In genomic region chr10:115530746-115531145, GRCm38 (mm10) we compare ENCODE assay signal across 35 mouse cellular contexts. TPM values are rescaled to one million over a fixed set of nuclear protein-coding genes. Genes with fewer than 3 reads are reported as not detected.
A peak's percentile ranks its signal among the peaks of the same experiment; 100 is the strongest.
DNase-seq lines count a peak whose midpoint lies in the region; ATAC-seq and TF ChIP-seq lines count a peak whose summit lies in the region.
"Had no signal": no experiment of that assay in that cellular context is flagged by ENCODE, and none has a peak within 500 bp of the region (broad histone marks: within the 10 kb centered on the region; RNA-seq: fewer than 3 reads in every experiment).

No protein-coding gene starts in this region.

- H3K9me3 ChIP-seq in heart, embryonic 13.5 days = peaks cover 4% of the 10 kb centered on the region; the same call in 1 of the 2 replicates
- H3K9me3 ChIP-seq in lung, postnatal 0 days (ENCODE audit: low read length) = no peaks in the 10 kb centered on the region
- H3K9me3 ChIP-seq in hindbrain, postnatal 0 days (ENCODE audit: low read length) = no peaks in the 10 kb centered on the region
- H3K9me3 ChIP-seq: limb, embryonic 10.5 days; limb, embryonic 15.5 days; midbrain, embryonic 15.5 days; neural tube, embryonic 15.5 days had no signal

- no peaks in the 10 kb centered on the region for H3K27me3 ChIP-seq in heart, embryonic 13.5 days (replicated peaks)
- no peaks in the 10 kb centered on the region for H3K27me3 ChIP-seq in lung, postnatal 0 days (replicated peaks; ENCODE audit: insufficient read depth, low read length)
- no peaks in the 10 kb centered on the region for H3K27me3 ChIP-seq in hindbrain, postnatal 0 days (ENCODE audit: insufficient read depth, low read length)
- H3K27me3 ChIP-seq: hindbrain, embryonic 13.5 days; limb, embryonic 15.5 days; midbrain, embryonic 15.5 days; neural tube, embryonic 15.5 days had no signal

- peaks cover 19% of the 10 kb centered on the region for H3K4me1 ChIP-seq in heart, embryonic 13.5 days
- no peaks in the 10 kb centered on the region for H3K4me1 ChIP-seq in lung, postnatal 0 days (ENCODE audit: insufficient read depth, low read depth, low read length)
- no peaks in the 10 kb centered on the region for H3K4me1 ChIP-seq in hindbrain, postnatal 0 days (ENCODE audit: insufficient read depth, low read length)
- H3K4me1 ChIP-seq: hindbrain, embryonic 13.5 days; limb, embryonic 10.5 days; midbrain, embryonic 15.5 days; neural tube, embryonic 15.5 days had no signal

- no peak for DNase-seq in heart, adult 9 months (ENCODE audit: low spot score in 2 of 2)
- DNase-seq in lung, postnatal 0 days (ENCODE audit: low spot score) = peak; percentile 15
- DNase-seq in lung, postnatal 10 days = no peak
- DNase-seq in hindbrain, postnatal 0 days (ENCODE audit: low spot score) = no peak
- no peak for DNase-seq in thymus, postnatal 36 days
- DNase-seq: adrenal gland, adult 8-10 months; cerebellum, adult 8-10 months; cerebellum, postnatal 25 days; gastrocnemius, postnatal 25 days; heart, adult 18-20 months; heart, postnatal 36 days; kidney, adult 9 months; kidney, postnatal 10 days; layer of hippocampus, adult 9-11 months; retina, postnatal 1 day; right cerebral cortex, postnatal 14 days; spleen, adult 18-20 months; thymus, adult 18-20 months; thymus, postnatal 25 days had no signal

- no peak for TF ChIP-seq CTCF in lung, postnatal 0 days (IDR thresholded peaks at IDR 0.05)
- TF ChIP-seq CTCF in hindbrain, postnatal 0 days (IDR thresholded peaks at IDR 0.05; ENCODE audit: low read depth) = no peak

- H3K36me3 ChIP-seq in heart, embryonic 13.5 days = no peaks in the 10 kb centered on the region
- H3K36me3 ChIP-seq in lung, postnatal 0 days (ENCODE audit: insufficient read depth, low read length) = no peaks in the 10 kb centered on the region
- no peaks in the 10 kb centered on the region for H3K36me3 ChIP-seq in hindbrain, postnatal 0 days (ENCODE audit: insufficient read depth, low read length)
- H3K36me3 ChIP-seq: hindbrain, embryonic 13.5 days; limb, embryonic 10.5 days; limb, embryonic 15.5 days; midbrain, embryonic 15.5 days; neural tube, embryonic 15.5 days had no signal

- TF ChIP-seq EP300 in lung, postnatal 0 days (IDR thresholded peaks at IDR 0.05) = no peak

- H3K4me2 ChIP-seq in heart, embryonic 13.5 days = peak overlapping the region; percentile 28
- no peak overlapping the region for H3K4me2 ChIP-seq in lung, postnatal 0 days (replicated peaks; ENCODE audit: low read depth, low read length)
- H3K4me2 ChIP-seq in hindbrain, postnatal 0 days (ENCODE audit: low read depth, low read length) = no peak overlapping the region
- H3K4me2 ChIP-seq: hindbrain, embryonic 13.5 days; limb, embryonic 15.5 days; midbrain, embryonic 15.5 days; neural tube, embryonic 15.5 days had no signal

- H3K4me3 ChIP-seq in heart, embryonic 13.5 days = no peak overlapping the region
- no peak overlapping the region for H3K4me3 ChIP-seq in lung, postnatal 0 days (ENCODE audit: low read depth, low read length)
- no peak overlapping the region for H3K4me3 ChIP-seq in hindbrain, postnatal 0 days (ENCODE audit: low read length)
- H3K4me3 ChIP-seq: hindbrain, embryonic 13.5 days; limb, embryonic 10.5 days; limb, embryonic 15.5 days; midbrain, embryonic 15.5 days; neural tube, embryonic 15.5 days had no signal

- no peak overlapping the region for H3K9ac ChIP-seq in heart, embryonic 13.5 days
- H3K9ac ChIP-seq in lung, postnatal 0 days (replicated peaks; ENCODE audit: low read depth) = no peak overlapping the region
- H3K9ac ChIP-seq in hindbrain, postnatal 0 days (replicated peaks; ENCODE audit: low read length) = no peak overlapping the region
- H3K9ac ChIP-seq: hindbrain, embryonic 13.5 days; limb, embryonic 15.5 days; liver, embryonic 14.5 days; midbrain, embryonic 15.5 days; neural tube, embryonic 15.5 days had no signal

- H3K27ac ChIP-seq in heart, embryonic 13.5 days (replicated peaks) = no peak overlapping the region
- H3K27ac ChIP-seq in lung, postnatal 0 days (ENCODE audit: low read length) = no peak overlapping the region
- H3K27ac ChIP-seq in hindbrain, postnatal 0 days = no peak overlapping the region
- H3K27ac ChIP-seq: hindbrain, embryonic 13.5 days; limb, embryonic 10.5 days; limb, embryonic 15.5 days; liver, embryonic 14.5 days; macrophage; midbrain, embryonic 15.5 days; neural tube, embryonic 15.5 days; stomach, postnatal 0 days had no signal

- no peak for ATAC-seq in heart, embryonic 13.5 days (ENCODE audit: extremely low read depth, insufficient number of reproducible peaks, low FRiP score, low TSS enrichment)
- no peak for ATAC-seq in lung, postnatal 0 days
- ATAC-seq in hematopoietic stem cell, adult 5-6 weeks (replicated peaks in 1 of 2; ENCODE audit: insufficient read depth in 1 of 2, low FRiP score in 2 of 2, low TSS enrichment in 1 of 2, low read depth in 1 of 2, poor library complexity in 2 of 2, severe bottlenecking in 2 of 2) = peak; percentile 65 to 72
- no peak for ATAC-seq in hindbrain, postnatal 0 days
- ATAC-seq: CD4-positive, CD25-positive, alpha-beta regulatory T cell, adult 4 months; forebrain, embryonic 14.5 days; intestine, postnatal 0 days; midbrain, embryonic 15.5 days had no signal

- 9% methylated on average over 2 of the region's 2 CpGs for WGBS in heart, embryonic 13.5 days
- WGBS in lung, postnatal 0 days = 0% methylated on average over 2 of the region's 2 CpGs
- WGBS in hindbrain, postnatal 0 days = 82% methylated on average over 2 of the region's 2 CpGs

RNA-seq across cellular contexts. Expression of gene A930009A15Rik, which starts 39.0 kb away (rescaled TPM):
- polyA plus RNA-seq in heart, embryonic 13.5 days (2015; fragmentation: Nextera tagmentation; extraction: Ambion mirVana) = not detected in 2 replicates
- not detected in 2 replicates for polyA plus RNA-seq in lung, postnatal 0 days (2015; fragmentation: Nextera tagmentation; extraction: Ambion mirVana)
- total RNA-seq in hematopoietic stem cell, adult 5-6 weeks (2017) = not detected in 2 replicates
- 1.3 TPM in 1 of 2 replicates, not detected in the other for total RNA-seq in hindbrain, postnatal 0 days (2014; rRNA removed)
- 4.0 and 5.0 TPM in 2 replicates for polyA plus RNA-seq in hindbrain, postnatal 0 days (2015; fragmentation: Nextera tagmentation; extraction: Ambion mirVana)
- total RNA-seq: adrenal gland, adult 8-10 months; adrenal gland, postnatal 4 days; gastrocnemius, postnatal 25 days; heart, adult 18-20 months; heart, postnatal 36 days had no signal
- polyA plus RNA-seq: CD4-positive, CD25-positive, alpha-beta regulatory T cell, adult 4 months; forebrain, embryonic 14.5 days; intestine, postnatal 0 days; large intestine, adult 2 months; limb, embryonic 10.5 days; limb, embryonic 15.5 days; liver, embryonic 14.5 days; lung, embryonic 16.5 days; macrophage; stomach, postnatal 0 days had no signal

RNA-seq across cellular contexts. Expression of gene Lgr5, which starts 56.8 kb away (rescaled TPM):
- polyA plus RNA-seq in heart, embryonic 13.5 days (2015; fragmentation: Nextera tagmentation; extraction: Ambion mirVana) = 0.25 and 0.32 TPM in 2 replicates
- polyA plus RNA-seq in lung, postnatal 0 days (2015; fragmentation: Nextera tagmentation; extraction: Ambion mirVana) = 0.23 and 0.35 TPM in 2 replicates
- total RNA-seq in hematopoietic stem cell, adult 5-6 weeks (2017) = 0.35 and 0.81 TPM in 2 replicates
- 2.3 and 3.3 TPM in 2 replicates for total RNA-seq in hindbrain, postnatal 0 days (2014; rRNA removed)
- polyA plus RNA-seq in hindbrain, postnatal 0 days (2015; fragmentation: Nextera tagmentation; extraction: Ambion mirVana) = 2.6 and 3.0 TPM in 2 replicates
- polyA plus RNA-seq: macrophage had no signal

Comparison
In these comparisons a context has a peak if more than half of its experiments do, and no peak if none do; other contexts are left out.
1. ATAC-seq: peak in hematopoietic stem cell, adult 5-6 weeks (2 of 2); none in heart, embryonic 13.5 days (single experiment), lung, postnatal 0 days (single experiment) and hindbrain, postnatal 0 days (single experiment).